Mouse (Mus musculus) hindbrain, embryonic 11.5 days (tissue): Measurements from ENCODE around the gene Klra6. TPM values are rescaled to one million over a fixed set of nuclear protein-coding genes. Genes with fewer than 3 reads are reported as not detected.
"Not testable (repeated sequence)": the region's sequence is repeated elsewhere in the genome, so short reads cannot be mapped to it uniquely, and the experiment has no call there.

Source experiments
- ATAC-seq: fragments of 200-750 bp; cut with Nextera tagmentation; 2 replicates; pipeline ENCODE4 v1.8.0; 2017; ENCODE audit warnings: mild to moderate bottlenecking, moderate TSS enrichment, moderate library complexity; ENCODE audit not compliant: low FRiP score
- DNase-seq: peaks from one replicate; pipeline ENCODE4 v3.0.0-alpha.2; 2015; ENCODE audit warnings: low spot score
- H3K27ac ChIP-seq: fragments of 300-500 bp; sonication (generic); 2 replicates; pipeline ENCODE4 v1.5.1; 2014; ENCODE audit warnings: mild to moderate bottlenecking, low read depth, low read length
- H3K27me3 ChIP-seq: fragments of 300-500 bp; sonication (generic); 2 replicates; pipeline ENCODE4 v1.6.1; 2014; ENCODE audit warnings: mild to moderate bottlenecking, low read length, moderate library complexity, mixed read lengths; ENCODE audit not compliant: control insufficient read depth, insufficient read depth
- H3K36me3 ChIP-seq: fragments of 300-500 bp; sonication (generic); 2 replicates; pipeline ENCODE4 v1.6.1; 2014; ENCODE audit warnings: mild to moderate bottlenecking, low read length, moderate library complexity, mixed read lengths; ENCODE audit not compliant: control insufficient read depth, insufficient read depth
- H3K4me1 ChIP-seq: fragments of 300-500 bp; sonication (generic); replicated peaks from 2 replicates; pipeline ENCODE4 v1.6.1; 2014; ENCODE audit warnings: low read length, mixed read lengths; ENCODE audit not compliant: control insufficient read depth, insufficient read depth
- H3K4me2 ChIP-seq: fragments of 300-500 bp; sonication (generic); replicated peaks from 2 replicates; pipeline ENCODE4 v1.6.1; 2014; ENCODE audit warnings: mild to moderate bottlenecking, low read depth, low read length
- H3K4me3 ChIP-seq: fragments of 300-500 bp; sonication (generic); 2 replicates; pipeline ENCODE4 v1.5.1; 2014; ENCODE audit warnings: low read depth, low read length
- H3K9ac ChIP-seq: fragments of 300-500 bp; sonication (generic); 2 replicates; pipeline ENCODE4 v1.6.1; 2014; ENCODE audit warnings: low read depth, low read length
- H3K9me3 ChIP-seq: fragments of 300-500 bp; sonication (generic); 2 replicates; pipeline ENCODE4 v1.6.1; 2016; ENCODE audit warnings: low read length; ENCODE audit not compliant: control insufficient read depth
- WGBS: fragments of 180-500 bp; shearing (Covaris S2); extraction: QIAGEN DNeasy Blood & Tissue Kit; methylation state at CpG from one replicate; pipeline ENCODE4 v1.1.7; 2014; 5-methylcytosine and 5-hydroxymethylcytosine counted together
- polyA plus RNA-seq: library from polyadenylated mRNA; unstranded; fragments of >200 nt; fragmentation: Nextera tagmentation; extraction: Ambion mirVana; gene quantifications from 2 replicates; pipeline ENCODE4 v1.2.1, GENCODE M21; 2014

The Klra6 gene
- polyA plus RNA-seq = not detected in 2 replicates

- H3K4me1 ChIP-seq = no peaks in the 10 kb centered on the region
- WGBS = 82% methylated on average over 4 of the region's 4 CpGs
- H3K9ac ChIP-seq = no peak within 1 kb of the TSS
- H3K9me3 ChIP-seq = no peaks in the 10 kb centered on the region
- DNase-seq (no peak), ATAC-seq (no peak)
- H3K4me2 ChIP-seq = no peak within 1 kb of the TSS
- H3K27me3 ChIP-seq = no peaks in the 10 kb centered on the region
- H3K4me3 ChIP-seq = no peak within 1 kb of the TSS
- no peaks in the 10 kb centered on the region for H3K36me3 ChIP-seq
- H3K27ac ChIP-seq = no peak within 1 kb of the TSS
Measured at GRCm38 (mm10) chr6:130026854-130027253, at the start of gene Klra6. Gene Klra6, minus strand, starts transcription at chr6:130026954.

- not testable (repeated sequence) for DNase-seq, H3K9me3 ChIP-seq, H3K36me3 ChIP-seq, ATAC-seq, H3K27ac ChIP-seq, H3K27me3 ChIP-seq, H3K4me3 ChIP-seq, H3K4me2 ChIP-seq, H3K9ac ChIP-seq, H3K4me1 ChIP-seq
- WGBS = 74% methylated on average over 1 of the region's 1 CpGs
Measured at GRCm38 (mm10) chr6:130067171-130067570, 40.4 kb upstream of the Klra6 start, which contains the start of gene Klra4. Gene Klra4, minus strand, starts transcription at chr6:130067271.

GRCm38 (mm10) chr6:130065196-130065595 is 38.4 kb upstream of the Klra6 start:
- no peaks in the 10 kb centered on the region for H3K36me3 ChIP-seq
- no peak overlapping the region for H3K9ac ChIP-seq
- H3K4me1 ChIP-seq = no peaks in the 10 kb centered on the region
- H3K27ac ChIP-seq = no peak overlapping the region
- WGBS = 79% methylated on average over 5 of the region's 5 CpGs
- no peaks in the 10 kb centered on the region for H3K9me3 ChIP-seq
- DNase-seq (no peak), ATAC-seq (no peak)
- H3K4me3 ChIP-seq = no peak overlapping the region
- H3K4me2 ChIP-seq = no peak overlapping the region
- no peaks in the 10 kb centered on the region for H3K27me3 ChIP-seq

- 53% methylated on average over 4 of the region's 4 CpGs for WGBS
Measured at GRCm38 (mm10) chr6:130035146-130035545, 8.4 kb upstream of the Klra6 start.

GRCm38 (mm10) chr6:130031493-130032089 is 4.8 kb upstream of the Klra6 start:
- H3K36me3 ChIP-seq, H3K27me3 ChIP-seq, H3K4me3 ChIP-seq, H3K4me1 ChIP-seq, H3K9ac ChIP-seq, H3K27ac ChIP-seq, DNase-seq, H3K9me3 ChIP-seq, H3K4me2 ChIP-seq, ATAC-seq: not testable (repeated sequence)

More at GRCm38 (mm10) chr6:130035146-130035545, 8.4 kb upstream of the Klra6 start:
- not testable (repeated sequence) for H3K4me2 ChIP-seq, ATAC-seq, H3K4me1 ChIP-seq, DNase-seq, H3K27ac ChIP-seq, H3K9ac ChIP-seq, H3K27me3 ChIP-seq, H3K4me3 ChIP-seq, H3K9me3 ChIP-seq, H3K36me3 ChIP-seq

Other genes starting within 250 kb of the Klra6 start
- gene Gm156, start 242.7 kb downstream of the Klra6 start, polyA plus RNA-seq = not detected in 2 replicates
- not detected in 2 replicates for gene Gm17631, start 164.3 kb downstream of the Klra6 start, polyA plus RNA-seq
- not detected in 2 replicates for gene Klra17, start 150.3 kb downstream of the Klra6 start, polyA plus RNA-seq
- not detected in 2 replicates for gene Klra5, start 109.3 kb downstream of the Klra6 start, polyA plus RNA-seq
- not detected in 2 replicates for gene Klra4, start 40.3 kb upstream of the Klra6 start, polyA plus RNA-seq
- gene Klra8, start 102.9 kb upstream of the Klra6 start, polyA plus RNA-seq = not detected in 2 replicates
- gene Klra9, start 166.2 kb upstream of the Klra6 start, polyA plus RNA-seq = not detected in 2 replicates
- gene Klra7, start 206.4 kb upstream of the Klra6 start, polyA plus RNA-seq = not detected in 2 replicates